Mouse (Mus musculus): ENCODE data around the gene Kcnk4. TPM values are rescaled to one million over a fixed set of nuclear protein-coding genes. Genes with fewer than 3 reads are reported as not detected.

Gene Kcnk4
- total and polyA plus RNA-seq, 3 experiments: 0.15 to 1.8 TPM; not detected in 1

DNA sequence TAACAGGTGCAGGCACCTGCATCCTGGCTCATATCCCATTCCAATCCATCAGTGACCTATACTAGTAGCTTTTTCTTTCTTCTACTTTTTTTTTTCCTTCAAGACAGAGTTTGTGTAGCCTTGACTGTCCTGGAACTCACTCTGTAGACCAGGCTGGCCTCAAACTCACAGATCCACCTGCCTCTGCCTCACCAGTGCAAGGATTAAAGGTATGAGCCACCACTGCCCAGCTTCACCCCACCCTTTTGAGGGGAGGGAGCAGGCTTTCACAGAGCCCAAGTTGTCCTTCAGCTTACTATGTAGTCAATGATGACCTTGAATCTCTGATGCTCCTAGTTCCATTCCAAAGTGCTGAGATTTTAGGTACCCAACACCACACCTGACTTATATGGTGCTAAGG lies 14.9 kb downstream of the Kcnk4 start:
- DNase-seq (ENCODE audit: low read depth, low spot score): no peak
- Histone ChIP-seq H3K36me3 (ENCODE audit: control insufficient read depth in 1 of 2, insufficient read depth in 2 of 2, low read length in 2 of 2) (peaks cover 0 to 5% of the 10 kb centered on the region in 2 experiments; a peak in 2 of 4 replicates), H3K79me2 (ENCODE audit: control insufficient read depth, insufficient read depth, low read length, poor library complexity) (peaks cover 15% of the 10 kb centered on the region), H3K9me3 (replicated peaks; ENCODE audit: insufficient read depth, low read length) (no peaks in the 10 kb centered on the region), H3K27ac (ENCODE audit: control insufficient read depth, low read depth, low read length) (no peak overlapping the region), H3K27me3 (ENCODE audit: control insufficient read depth in 1 of 2, insufficient read depth in 2 of 2, low read length in 2 of 2) (no peaks in the 10 kb centered on the region), H3K9ac (ENCODE audit: control insufficient read depth, low read depth, low read length, poor library complexity, severe bottlenecking) (no peak overlapping the region), H3K4me3 (ENCODE audit: control insufficient read depth in 1 of 2, insufficient read depth in 1 of 2, low read depth in 2 of 2, low read length in 2 of 2) (no peak overlapping the region), H3K4me1 (ENCODE audit: control insufficient read depth in 1 of 2, insufficient read depth in 2 of 2, low read length in 2 of 2) (peaks cover 0 to 10% of the 10 kb centered on the region in 2 experiments; a peak in 2 of 4 replicates)
- TF ChIP-seq MXI1 (IDR thresholded peaks at IDR 0.05; ENCODE audit: low read depth, low read length): no peak
- no peak for TF ChIP-seq MAX (IDR thresholded peaks at IDR 0.05; ENCODE audit: low read length)
- TF ChIP-seq ZNF384 (IDR thresholded peaks at IDR 0.05; ENCODE audit: low read depth, low read length): no peak
- no peak for TF ChIP-seq NRF1 (IDR thresholded peaks at IDR 0.05; ENCODE audit: insufficient read depth, low read depth, low read length, poor library complexity, severe bottlenecking)
- TF ChIP-seq NELFE (IDR thresholded peaks at IDR 0.05; ENCODE audit: low read depth, low read length): no peak
- TF ChIP-seq TAL1 (IDR thresholded peaks at IDR 0.05; ENCODE audit: low read length): no peak
- TF ChIP-seq GABPA (IDR thresholded peaks at IDR 0.05; ENCODE audit: low read depth, low read length): no peak
- no peak for TF ChIP-seq MYB (IDR thresholded peaks at IDR 0.05; ENCODE audit: low read depth, low read length)
- TF ChIP-seq JUND (IDR thresholded peaks at IDR 0.05; ENCODE audit: low read depth, low read length): no peak
- TF ChIP-seq ETS1 (IDR thresholded peaks at IDR 0.05; ENCODE audit: low read depth, low read length): no peak
- no peak for TF ChIP-seq POLR2AphosphoS5 (IDR thresholded peaks at IDR 0.05; ENCODE audit: borderline replicate concordance, low read depth, low read length)
- no peak for TF ChIP-seq POLR2A (IDR thresholded peaks at IDR 0.05; ENCODE audit: control insufficient read depth in 1 of 2, insufficient read depth in 1 of 2, low read depth in 1 of 2, low read length in 2 of 2, poor library complexity in 1 of 2)
- TF ChIP-seq USF1 (IDR thresholded peaks at IDR 0.05; ENCODE audit: low read depth, low read length): no peak
- TF ChIP-seq TCF12 (IDR thresholded peaks at IDR 0.05; ENCODE audit: low read depth, low read length): no peak
- no peak for TF ChIP-seq MAFK (IDR thresholded peaks at IDR 0.05; ENCODE audit: borderline replicate concordance, low read depth, low read length)
- TF ChIP-seq ZMIZ1 (IDR thresholded peaks at IDR 0.05; ENCODE audit: low read depth, low read length): no peak
- TF ChIP-seq E2F4 (IDR thresholded peaks at IDR 0.05; ENCODE audit: borderline replicate concordance, low read depth, low read length): no peak
- TF ChIP-seq TBP (IDR thresholded peaks at IDR 0.05; ENCODE audit: low read depth, low read length): no peak
- TF ChIP-seq SIN3A (IDR thresholded peaks at IDR 0.05; ENCODE audit: low read length): no peak
- no peak for TF ChIP-seq HCFC1 (IDR thresholded peaks at IDR 0.05; ENCODE audit: low read depth, low read length)

DNA sequence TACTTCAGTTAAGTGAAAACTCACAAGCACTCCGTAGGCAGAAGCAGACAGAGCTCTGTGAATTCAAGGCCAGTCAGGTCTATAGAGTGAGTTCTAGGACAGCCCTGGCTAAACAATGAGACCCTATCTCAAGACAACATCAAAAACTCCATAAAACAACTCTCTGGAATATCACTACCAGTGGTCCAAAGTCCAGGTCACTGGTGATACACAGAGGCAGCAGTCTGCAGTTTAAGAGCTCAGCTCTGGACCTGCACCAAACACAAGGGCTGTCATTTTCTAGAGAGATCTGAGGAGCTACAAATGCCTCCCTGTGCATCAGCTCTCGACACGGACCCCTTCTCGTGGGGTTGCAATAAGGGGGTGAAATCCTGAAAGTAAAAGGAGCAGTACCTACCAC lies 16.0 kb downstream of the Kcnk4 start:
- TF ChIP-seq TAL1 (IDR thresholded peaks at IDR 0.05; ENCODE audit: low read length) (no peak), SIN3A (IDR thresholded peaks at IDR 0.05; ENCODE audit: low read length) (no peak), ZMIZ1 (IDR thresholded peaks at IDR 0.05; ENCODE audit: low read depth, low read length) (no peak)
- Histone ChIP-seq H3K9me3 (replicated peaks; ENCODE audit: insufficient read depth, low read length) (no peaks in the 10 kb centered on the region), H3K79me2 (ENCODE audit: control insufficient read depth, insufficient read depth, low read length, poor library complexity) (peaks cover 15% of the 10 kb centered on the region), H3K27me3 (ENCODE audit: control insufficient read depth in 1 of 2, insufficient read depth in 2 of 2, low read length in 2 of 2) (no peaks in the 10 kb centered on the region), H3K27ac (ENCODE audit: control insufficient read depth, low read depth, low read length) (no peak overlapping the region), H3K4me1 (ENCODE audit: control insufficient read depth in 1 of 2, insufficient read depth in 2 of 2, low read length in 2 of 2) (peaks cover 0 to 10% of the 10 kb centered on the region in 2 experiments; a peak in 2 of 4 replicates), H3K36me3 (ENCODE audit: control insufficient read depth in 1 of 2, insufficient read depth in 2 of 2, low read length in 2 of 2) (peaks cover 0 to 5% of the 10 kb centered on the region in 2 experiments; a peak in 2 of 4 replicates), H3K9ac (ENCODE audit: control insufficient read depth, low read depth, low read length, poor library complexity, severe bottlenecking) (no peak overlapping the region), H3K4me3 (ENCODE audit: control insufficient read depth in 1 of 2, insufficient read depth in 1 of 2, low read depth in 2 of 2, low read length in 2 of 2) (no peak overlapping the region)
- no peak for DNase-seq (ENCODE audit: low read depth, low spot score)

Data from MEL (cell line).